Mouse (Mus musculus) neural tube, embryonic 11.5 days (tissue): ENCODE results near the gene Slc16a5. TPM values are rescaled to one million over a fixed set of nuclear protein-coding genes. Genes with fewer than 3 reads are reported as not detected.

Source experiments
- ATAC-seq: fragments of 200-750 bp; cut with Nextera tagmentation; 2 replicates; pipeline ENCODE4 v1.8.0; 2017; ENCODE audit warnings: moderate number of reproducible peaks, mild to moderate bottlenecking, moderate TSS enrichment, moderate library complexity; ENCODE audit not compliant: insufficient read depth, low FRiP score, low TSS enrichment
- DNase-seq: peaks from one replicate; pipeline ENCODE4 v3.0.0-alpha.2; 2015; ENCODE audit warnings: low spot score
- H3K27ac ChIP-seq: fragments of 300-500 bp; sonication (generic); 2 replicates; pipeline ENCODE4 v1.5.1; 2014; ENCODE audit warnings: low read depth, mild to moderate bottlenecking, low read length
- H3K27me3 ChIP-seq: fragments of 300-500 bp; sonication (generic); 2 replicates; pipeline ENCODE4 v1.6.1; 2014; ENCODE audit warnings: mild to moderate bottlenecking, low read length, mixed read lengths; ENCODE audit not compliant: control insufficient read depth, insufficient read depth
- H3K36me3 ChIP-seq: fragments of 300-500 bp; sonication (generic); 2 replicates; pipeline ENCODE4 v1.6.1; 2014; ENCODE audit warnings: mild to moderate bottlenecking, low read length, moderate library complexity, mixed read lengths; ENCODE audit not compliant: control insufficient read depth, insufficient read depth
- H3K4me1 ChIP-seq: fragments of 300-500 bp; sonication (generic); 2 replicates; pipeline ENCODE4 v1.6.1; 2014; ENCODE audit warnings: low read length, mixed read lengths; ENCODE audit not compliant: control insufficient read depth, insufficient read depth
- H3K4me2 ChIP-seq: fragments of 300-500 bp; sonication (generic); 2 replicates; pipeline ENCODE4 v1.6.1; 2014; ENCODE audit warnings: low read depth, mild to moderate bottlenecking, moderate library complexity
- H3K4me3 ChIP-seq: fragments of 300-500 bp; sonication (generic); 2 replicates; pipeline ENCODE4 v1.5.1; 2014; ENCODE audit warnings: low read depth, low read length
- H3K9ac ChIP-seq: fragments of 300-500 bp; sonication (generic); 2 replicates; pipeline ENCODE4 v1.6.1; 2014; ENCODE audit warnings: mild to moderate bottlenecking, low read length
- H3K9me3 ChIP-seq: fragments of 300-500 bp; sonication (generic); 2 replicates; pipeline ENCODE4 v1.6.1; 2016; ENCODE audit warnings: low read length; ENCODE audit not compliant: control insufficient read depth
- WGBS: fragments of 180-500 bp; shearing (Covaris S2); extraction: QIAGEN DNeasy Blood & Tissue Kit; methylation state at CpG from one replicate; pipeline ENCODE4 v1.1.7; 2014; 5-methylcytosine and 5-hydroxymethylcytosine counted together
- polyA plus RNA-seq: library from polyadenylated mRNA; unstranded; fragments of >200 nt; fragmentation: Nextera tagmentation; extraction: Ambion mirVana; gene quantifications from 2 replicates; pipeline ENCODE4 v1.2.1, GENCODE M21; 2014

Gene Slc16a5
- polyA plus RNA-seq, 1 experiment from 2014 or later: 0.11 TPM

DNA sequence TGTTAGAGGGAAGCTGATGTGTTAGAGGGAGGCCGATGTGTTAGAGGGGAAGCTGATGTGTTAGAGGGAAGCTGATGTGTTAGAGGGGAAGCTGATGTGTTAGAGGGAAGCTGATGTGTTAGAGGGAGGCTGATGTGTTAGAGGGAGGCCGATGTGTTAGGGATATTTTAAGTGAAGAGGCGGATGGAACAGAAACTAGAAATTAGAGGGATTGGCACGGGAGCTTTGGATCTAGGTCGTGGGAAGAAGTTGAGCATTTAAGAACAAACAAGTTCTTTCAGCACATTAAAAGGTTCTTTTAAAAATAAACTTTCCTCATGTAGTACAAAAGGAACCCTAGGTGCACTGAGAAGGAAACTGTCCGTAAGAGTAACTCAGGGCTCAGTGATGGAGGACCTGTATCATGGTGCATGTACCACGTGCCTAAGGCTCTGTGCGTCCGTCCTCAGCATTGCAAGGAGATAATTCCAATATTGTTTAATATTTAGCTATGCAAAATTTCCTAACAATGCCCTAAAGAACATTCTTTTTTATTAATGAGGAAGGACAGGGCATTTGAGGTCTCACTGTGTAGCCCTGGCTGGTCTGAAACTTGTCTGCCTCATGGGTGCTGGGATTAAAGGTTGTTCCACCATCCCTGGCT lies 16.1 kb downstream of the Slc16a5 start:
- Histone ChIP-seq H3K4me3 (no peak overlapping the region), H3K27ac (no peak overlapping the region), H3K9ac (no peak overlapping the region), H3K36me3 (no peaks in the 10 kb centered on the region), H3K4me1 (peaks cover 18% of the 10 kb centered on the region), H3K27me3 (no peaks in the 10 kb centered on the region), H3K4me2 (no peak overlapping the region), H3K9me3 (no peaks in the 10 kb centered on the region)
- no peak for DNase-seq
- 88% methylated on average over 9 of the region's 9 CpGs for WGBS
- ATAC-seq: no peak

DNA sequence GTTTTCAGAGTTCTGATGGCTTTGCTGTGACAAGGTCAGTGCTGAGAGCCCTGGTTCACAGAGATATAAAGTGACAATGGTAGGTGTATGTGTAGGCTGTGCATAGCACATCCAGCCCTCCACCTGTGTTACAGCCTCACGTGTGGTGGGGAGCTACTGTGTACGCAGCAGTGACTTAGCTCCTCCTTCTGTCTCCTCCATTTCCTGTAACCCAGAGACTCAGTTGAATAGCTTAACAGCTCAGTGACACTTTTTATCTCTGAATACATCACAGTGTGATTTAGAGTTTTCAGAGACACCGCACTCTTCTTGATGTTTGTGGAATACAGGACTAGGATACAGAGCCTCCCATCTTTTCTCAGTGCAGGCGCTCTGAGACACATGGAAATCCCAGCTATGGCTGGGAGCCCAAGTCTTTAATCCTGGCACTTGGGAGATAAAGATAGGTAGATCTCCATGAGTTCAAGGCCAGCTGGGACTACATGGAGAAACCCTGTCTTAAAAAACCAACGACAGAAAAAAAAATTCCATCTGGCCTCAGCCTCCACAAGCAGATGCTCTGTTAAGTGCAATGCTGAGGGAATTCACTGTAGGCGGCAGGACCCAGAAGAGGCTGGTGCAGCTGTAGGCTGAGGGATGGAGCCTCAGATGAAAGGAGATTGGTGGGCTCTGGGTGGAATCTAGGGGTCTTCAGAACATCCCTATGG lies 19.4 kb downstream of the Slc16a5 start:
- no peaks in the 10 kb centered on the region for H3K36me3 ChIP-seq
- 81% methylated on average over 6 of the region's 6 CpGs for WGBS
- no peak for ATAC-seq

DNA sequence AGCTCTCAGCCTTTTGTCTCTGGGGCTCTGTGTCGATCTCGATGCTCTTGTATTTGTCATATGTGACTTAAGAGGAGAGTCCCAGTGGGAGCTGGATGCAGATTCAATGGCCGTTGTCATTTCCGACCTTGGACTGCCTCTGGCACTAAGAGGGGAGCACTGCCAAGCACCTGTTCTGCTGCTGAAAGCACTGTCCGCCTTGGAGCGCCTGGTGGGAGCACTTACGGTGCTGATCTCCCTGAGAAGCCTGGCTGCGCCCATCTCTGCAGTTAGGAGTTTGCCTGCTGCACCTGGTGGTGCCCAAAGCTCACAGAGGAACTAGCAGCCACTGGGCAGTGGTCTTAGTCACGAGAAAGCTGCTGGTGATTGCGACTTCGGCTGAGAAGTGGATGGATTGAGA lies 21.0 kb downstream of the Slc16a5 start:
- ATAC-seq (no peak), DNase-seq (no peak)
- H3K4me1 ChIP-seq: peaks cover 2% of the 10 kb centered on the region; the same call in 1 of the 2 replicates
- H3K27ac ChIP-seq: no peak overlapping the region
- no peaks in the 10 kb centered on the region for H3K9me3 ChIP-seq
- no peak overlapping the region for H3K9ac ChIP-seq
- no peak overlapping the region for H3K4me2 ChIP-seq
- 74% methylated on average over 11 of the region's 11 CpGs for WGBS
- no peaks in the 10 kb centered on the region for H3K27me3 ChIP-seq
- H3K36me3 ChIP-seq: no peaks in the 10 kb centered on the region
- H3K4me3 ChIP-seq: no peak overlapping the region

More for the DNA sequence above, 19.4 kb downstream of the Slc16a5 start:
- peaks cover 4% of the 10 kb centered on the region; the same call in 1 of the 2 replicates for H3K4me1 ChIP-seq
- no peak overlapping the region for H3K4me3 ChIP-seq
- H3K4me2 ChIP-seq: no peak overlapping the region
- no peaks in the 10 kb centered on the region for H3K27me3 ChIP-seq
- no peaks in the 10 kb centered on the region for H3K9me3 ChIP-seq
- no peak overlapping the region for H3K9ac ChIP-seq
- DNase-seq: no peak
- no peak overlapping the region for H3K27ac ChIP-seq

DNA sequence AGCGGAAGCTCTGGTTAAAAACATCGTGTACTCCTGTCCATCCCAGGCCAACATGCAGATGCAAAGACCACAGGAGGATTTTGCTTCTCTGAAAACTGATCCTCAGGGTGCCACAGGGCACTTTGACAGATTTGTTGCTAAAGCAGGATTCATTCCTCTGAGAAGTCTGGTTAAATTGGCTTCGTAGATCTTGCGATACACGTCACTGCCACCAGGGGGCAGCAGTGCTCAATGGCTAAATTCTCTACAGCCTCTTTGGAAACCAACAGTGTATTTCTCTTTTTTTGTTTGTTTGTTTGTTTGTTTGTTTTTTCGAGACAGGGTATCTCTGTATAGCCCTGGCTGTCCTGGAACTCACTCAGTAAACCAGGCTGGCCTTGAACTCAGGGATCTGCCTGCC lies 21.5 kb downstream of the Slc16a5 start:
- H3K4me2 ChIP-seq: no peak overlapping the region
- H3K36me3 ChIP-seq: no peaks in the 10 kb centered on the region
- H3K9ac ChIP-seq: no peak overlapping the region
- H3K4me1 ChIP-seq: peaks cover 2% of the 10 kb centered on the region; the same call in 1 of the 2 replicates
- H3K4me3 ChIP-seq: no peak overlapping the region
- WGBS: 18% methylated on average over 6 of the region's 6 CpGs
- ATAC-seq: no peak
- no peaks in the 10 kb centered on the region for H3K9me3 ChIP-seq
- no peak overlapping the region for H3K27ac ChIP-seq
- DNase-seq: peak; percentile 83
- no peaks in the 10 kb centered on the region for H3K27me3 ChIP-seq

DNA sequence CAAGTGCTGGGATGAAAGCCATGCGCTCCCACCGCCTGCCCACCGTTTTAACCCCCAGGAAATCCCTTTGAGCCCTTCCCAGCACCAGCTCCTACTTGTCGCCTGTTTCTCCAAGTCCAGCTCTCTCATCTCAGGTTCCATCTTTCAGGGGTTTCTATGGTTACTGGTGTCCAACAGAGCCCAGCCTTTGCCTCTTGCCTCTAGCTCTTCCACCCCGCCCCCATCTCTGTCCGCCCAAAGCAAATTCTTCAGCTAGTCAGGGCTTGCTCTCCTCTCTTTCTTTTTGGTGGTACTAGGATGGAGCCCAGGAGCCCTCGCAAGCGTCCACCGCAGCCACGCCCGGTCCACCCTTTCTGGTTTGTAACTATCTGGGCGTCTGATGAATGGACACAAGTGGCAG lies 22.9 kb downstream of the Slc16a5 start:
- Histone ChIP-seq H3K4me2 (no peak overlapping the region), H3K27me3 (no peaks in the 10 kb centered on the region), H3K4me3 (no peak overlapping the region), H3K9me3 (no peaks in the 10 kb centered on the region), H3K9ac (no peak overlapping the region), H3K36me3 (no peaks in the 10 kb centered on the region), H3K4me1 (peaks cover 2% of the 10 kb centered on the region; the same call in 1 of the 2 replicates), H3K27ac (no peak overlapping the region)
- WGBS: 50% methylated on average over 12 of the region's 12 CpGs
- DNase-seq: peak; percentile 44
- no peak for ATAC-seq

DNA sequence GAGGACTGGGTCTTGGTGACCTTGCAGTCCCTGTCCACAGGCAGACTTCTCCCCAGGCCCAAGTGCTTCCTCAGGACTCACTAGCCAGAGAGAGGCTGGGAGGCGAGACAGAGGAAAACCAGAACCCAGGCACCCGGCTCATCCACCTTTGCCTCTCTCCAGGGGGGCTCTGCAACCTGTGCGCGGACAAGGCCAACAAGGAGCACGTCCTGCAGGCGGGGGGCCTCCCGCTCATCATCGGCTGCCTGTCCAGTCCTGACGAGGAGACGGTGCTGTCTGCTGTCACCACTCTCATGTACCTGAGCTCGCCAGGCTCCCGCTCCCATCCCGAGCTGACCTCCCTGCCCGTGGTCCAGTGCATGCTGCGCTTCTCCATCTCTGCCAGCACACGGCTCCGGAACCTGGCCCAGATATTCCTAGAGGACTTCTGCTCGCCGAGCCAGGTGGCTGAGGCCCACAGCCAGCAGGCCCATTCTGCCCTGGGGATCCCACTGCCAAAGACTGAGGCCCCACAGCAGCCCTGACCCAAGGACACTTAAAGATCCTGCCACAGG lies 26.4 kb downstream of the Slc16a5 start:
- H3K27me3 ChIP-seq: no peaks in the 10 kb centered on the region
- no peak overlapping the region for H3K9ac ChIP-seq
- H3K4me2 ChIP-seq: no peak overlapping the region
- ATAC-seq (no peak), DNase-seq (no peak)
- peaks cover 5% of the 10 kb centered on the region for H3K4me1 ChIP-seq
- no peaks in the 10 kb centered on the region for H3K9me3 ChIP-seq
- no peaks in the 10 kb centered on the region for H3K36me3 ChIP-seq
- no peak overlapping the region for H3K4me3 ChIP-seq
- 88% methylated on average over 19 of the region's 19 CpGs for WGBS
- no peak overlapping the region for H3K27ac ChIP-seq

DNA sequence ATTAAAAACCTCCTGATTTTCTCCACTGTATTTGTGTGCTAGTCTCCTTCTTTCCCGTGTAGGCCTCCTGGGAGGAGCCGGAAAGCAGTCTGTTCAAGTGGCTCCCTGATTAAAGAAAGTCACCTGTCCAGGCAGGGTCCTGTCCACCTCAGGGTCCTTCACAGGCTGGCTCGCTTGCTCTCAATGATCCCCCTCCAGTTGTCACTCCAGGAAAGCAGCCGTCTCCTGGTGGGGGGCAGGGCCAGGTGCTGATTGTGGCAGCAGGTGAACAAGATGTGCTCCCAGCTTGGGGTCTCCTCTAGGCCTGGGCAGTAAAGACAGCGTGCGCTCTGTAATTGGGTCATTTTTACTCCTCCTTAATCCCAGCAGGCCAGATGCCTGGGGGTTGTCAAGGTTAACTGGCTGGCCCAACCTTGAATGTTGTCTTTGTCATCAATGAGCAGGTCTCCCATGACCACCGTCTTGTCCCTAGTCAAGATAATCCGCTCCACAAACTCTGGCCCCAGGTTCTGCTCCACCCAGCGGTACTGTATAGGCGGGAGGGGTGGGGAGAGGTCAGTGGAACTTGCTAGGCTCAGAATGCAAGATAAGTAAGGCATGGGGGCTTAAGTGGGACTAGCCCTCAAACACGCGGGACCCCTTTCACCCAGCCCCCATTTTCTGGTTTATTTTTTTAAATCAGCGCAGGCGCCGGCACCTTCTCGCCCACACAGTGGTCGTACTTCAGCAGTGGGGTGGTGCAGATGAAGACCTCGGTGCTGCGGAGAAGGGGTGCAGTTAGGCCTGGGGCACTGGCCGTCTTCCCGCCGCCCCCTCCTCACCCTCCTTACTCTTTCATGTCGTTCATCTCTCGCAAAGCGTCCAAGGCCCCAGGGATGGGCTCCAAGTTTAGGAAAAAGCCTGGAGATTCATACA lies 28.4 kb downstream of the Slc16a5 start:
- Histone ChIP-seq H3K36me3 (no peaks in the 10 kb centered on the region), H3K4me3 (peak overlapping the region; percentile 54), H3K4me1 (peaks cover 3% of the 10 kb centered on the region), H3K4me2 (peak overlapping the region; percentile 56), H3K9me3 (no peaks in the 10 kb centered on the region), H3K9ac (peak overlapping the region; percentile 67), H3K27ac (no peak overlapping the region), H3K27me3 (no peaks in the 10 kb centered on the region)
- 28% methylated on average over 25 of the region's 25 CpGs for WGBS
- DNase-seq (peak; percentile 38), ATAC-seq (peak; percentile 58)

DNA sequence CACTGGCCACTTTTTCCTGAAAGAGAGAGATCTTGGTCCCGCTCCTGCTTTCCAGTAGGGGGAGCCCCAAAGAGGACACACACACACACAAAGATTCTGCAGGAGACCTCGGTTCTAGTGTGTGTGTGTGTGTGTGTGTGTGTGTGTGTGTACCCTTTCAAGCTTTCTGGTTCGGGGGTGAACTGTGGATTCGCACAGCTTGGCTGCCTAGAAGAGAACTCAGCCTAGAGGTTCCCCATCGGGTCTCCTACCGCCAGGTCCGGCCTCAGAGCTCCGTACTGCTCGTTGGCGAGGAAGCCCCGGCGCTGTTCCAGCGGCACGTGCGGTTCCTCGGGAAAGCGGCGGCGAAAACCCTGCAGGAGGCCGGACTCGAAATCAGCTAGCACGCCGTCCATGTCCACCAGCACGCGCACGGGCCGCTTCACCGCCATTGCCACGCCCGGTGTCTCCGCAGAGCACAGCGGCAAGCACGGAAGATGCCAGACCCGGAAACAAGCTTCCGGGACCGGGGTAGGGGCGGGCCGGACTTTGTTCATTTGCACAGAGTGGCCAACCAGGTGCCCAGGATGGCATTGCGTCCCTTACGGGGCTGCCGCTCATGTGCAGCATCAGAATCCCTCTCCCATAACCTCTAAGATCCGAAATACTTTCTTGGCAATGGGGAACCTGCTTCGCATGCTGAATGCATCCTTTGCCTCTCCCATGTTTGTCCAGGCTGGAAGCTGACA lies 29.2 kb downstream of the Slc16a5 start, which contains the start of gene Nt5c:
TSS of gene Nt5c (minus strand) at position 507 of the 728 bp plus-strand sequence.
- Histone ChIP-seq H3K36me3 (no peaks in the 10 kb centered on the region), H3K4me1 (peaks cover 3% of the 10 kb centered on the region), H3K4me3 (peak within 1 kb of the TSS; percentile 54), H3K27me3 (no peaks in the 10 kb centered on the region), H3K4me2 (peak within 1 kb of the TSS; percentile 56), H3K9ac (peak within 1 kb of the TSS; percentile 67), H3K27ac (peak within 1 kb of the TSS; percentile 45; the same call in 1 of the 2 replicates), H3K9me3 (no peaks in the 10 kb centered on the region)
- DNase-seq (peak; percentile 81), ATAC-seq (peak; percentile 79)
- WGBS: under 1% methylated on average over 37 of the region's 43 CpGs
